ENCODE assay signal across 15 mouse cellular contexts in genomic region chr4:110217553-110217952, GRCm38 (mm10).
"Had no signal": no experiment of that assay in that cellular context is flagged by ENCODE, and none has a peak within 500 bp of the region (broad histone marks: within the 10 kb centered on the region; RNA-seq: fewer than 3 reads in every experiment).

No protein-coding gene starts in this region.

- H3K27ac ChIP-seq: intestine, embryonic 15.5 days; kidney, postnatal 0 days; layer of hippocampus, adult 2 months; liver, embryonic 13.5 days had no signal

- ATAC-seq: intestine, embryonic 15.5 days had no signal

- H3K36me3 ChIP-seq: intestine, embryonic 15.5 days; liver, embryonic 13.5 days had no signal

- H3K9me3 ChIP-seq: intestine, embryonic 15.5 days; liver, embryonic 13.5 days; neural tube, embryonic 13.5 days had no signal

- H3K9ac ChIP-seq: intestine, embryonic 15.5 days; liver, embryonic 13.5 days; neural tube, embryonic 13.5 days had no signal

- DNase-seq: kidney, adult 11 months; kidney, adult 8-10 months; kidney, postnatal 25 days; layer of hippocampus, adult 9-11 months; left cerebral cortex, postnatal 4 days; liver, embryonic 13.5 days; lung, adult 2 months; lung, postnatal 14 days; lung, postnatal 4 days; midbrain, embryonic 14.5 days had no signal

- H3K4me3 ChIP-seq: intestine, embryonic 15.5 days; layer of hippocampus, adult 2 months; liver, embryonic 13.5 days; neural tube, embryonic 13.5 days had no signal

- H3K4me1 ChIP-seq: intestine, embryonic 15.5 days had no signal

- H3K27me3 ChIP-seq: intestine, embryonic 15.5 days; liver, embryonic 13.5 days; neural tube, embryonic 13.5 days had no signal

- H3K4me2 ChIP-seq: intestine, embryonic 15.5 days; liver, embryonic 13.5 days; midbrain, embryonic 11.5 days; neural tube, embryonic 13.5 days had no signal
